Comparison of ENCODE assay signal across 19 mouse cellular contexts in the genomic region with DNA sequence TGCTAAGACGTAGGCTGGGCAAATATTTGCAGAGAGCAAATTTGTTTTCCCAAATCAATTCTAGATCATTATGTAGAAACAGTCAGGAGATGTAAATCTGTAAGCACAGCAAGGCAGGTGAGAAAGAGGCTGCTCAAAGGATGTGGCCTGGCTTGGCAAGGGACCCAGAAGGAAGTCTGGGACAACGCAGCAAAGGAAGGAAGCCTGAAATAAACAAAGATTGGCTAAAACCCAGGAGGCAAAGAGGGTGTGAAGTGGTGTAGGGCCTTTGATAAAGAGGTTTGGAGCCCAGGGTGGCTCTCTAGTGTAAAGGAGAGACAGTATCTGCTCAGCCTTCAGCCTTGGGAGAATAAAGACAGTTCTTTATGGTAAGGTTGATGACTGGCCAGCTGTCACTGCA. TPM values are rescaled to one million over a fixed set of nuclear protein-coding genes. Genes with fewer than 3 reads are reported as not detected.
DNase-seq lines count a peak whose midpoint lies in the region; ATAC-seq and TF ChIP-seq lines count a peak whose summit lies in the region.
"Had no signal": no experiment of that assay in that cellular context is flagged by ENCODE, and none has a peak within 500 bp of the region (broad histone marks: within the 10 kb centered on the region; RNA-seq: fewer than 3 reads in every experiment).

No protein-coding gene starts in this region.

- no peak overlapping the region for H3K4me3 ChIP-seq in heart, adult 2 months
- H3K4me3 ChIP-seq in heart, embryonic 12.5 days = no peak overlapping the region
- H3K4me3 ChIP-seq: forebrain, embryonic 12.5 days; megakaryocyte, embryonic 14.5 days had no signal

- ATAC-seq in heart, embryonic 12.5 days (ENCODE audit: insufficient number of reproducible peaks, low FRiP score) = no peak
- no peak for ATAC-seq in activated CD4-positive, CD25-positive, alpha-beta regulatory T cell, adult 4 months
- ATAC-seq: liver, postnatal 0 days; midbrain, embryonic 16.5 days; Patski had no signal

- 0 out of 2 replicates have a peak, but pooled peaks have one; percentile 7 for TF ChIP-seq EP300 in heart, adult 2 months (IDR thresholded peaks at IDR 0.05; ENCODE audit: insufficient read depth, low read depth, low read length)

- no peak for TF ChIP-seq POLR2A in heart, adult 2 months (IDR thresholded peaks at IDR 0.05; ENCODE audit: insufficient read depth, low read depth, low read length)

- H3K9me3 ChIP-seq in heart, embryonic 12.5 days (replicated peaks) = no peaks in the 10 kb centered on the region
- H3K9me3 ChIP-seq: forebrain, embryonic 12.5 days had no signal

- 30% methylated on average over 2 of the region's 2 CpGs for WGBS in heart, adult 2 months
- WGBS in heart, embryonic 12.5 days = 48% methylated on average over 2 of the region's 2 CpGs

- intact Hi-C loops in heart, adult 2 months (cut with DNase I) = no loop called here

- DNase-seq in heart, adult 2 months = peak in 1 of 2 experiments; percentile 55
- peak; percentile 81 for DNase-seq in 416B (ENCODE audit: low read depth)
- DNase-seq in heart, postnatal 4 days = peak; percentile 26
- DNase-seq in lung, postnatal 10 days = peak; percentile 68
- DNase-seq in frontal cortex, postnatal 10 days (ENCODE audit: low spot score in 2 of 2) = no peak
- DNase-seq: cerebellum, adult 18-20 months; cerebellum, postnatal 36 days; layer of hippocampus, postnatal 36 days; liver; liver, postnatal 0 days; retina, postnatal 1 day; right cerebral cortex, postnatal 4 days; thymus, adult 18-20 months had no signal

- H3K79me2 ChIP-seq in heart, adult 2 months (replicated peaks; ENCODE audit: control insufficient read depth, insufficient read depth, low read length) = no peaks in the 10 kb centered on the region

- no peak overlapping the region for H3K4me2 ChIP-seq in heart, embryonic 12.5 days
- H3K4me2 ChIP-seq: forebrain, embryonic 12.5 days had no signal

- no peak overlapping the region; the same call in 1 of the 2 replicates for H3K27ac ChIP-seq in heart, adult 2 months
- H3K27ac ChIP-seq in heart, embryonic 12.5 days (ENCODE audit: poor library complexity, severe bottlenecking) = no peak overlapping the region
- H3K27ac ChIP-seq: forebrain, embryonic 12.5 days had no signal

- no peak overlapping the region for H3K9ac ChIP-seq in heart, adult 2 months (ENCODE audit: low read depth, low read length)
- H3K9ac ChIP-seq in heart, embryonic 12.5 days = no peak overlapping the region
- H3K9ac ChIP-seq: forebrain, embryonic 12.5 days; liver, postnatal 0 days had no signal

- no peak for TF ChIP-seq CTCF in heart, adult 2 months (IDR thresholded peaks at IDR 0.05)

- 0 out of 2 replicates have a peak, but pooled peaks cover under 1% of the 10 kb centered on the region for H3K36me3 ChIP-seq in heart, adult 2 months (ENCODE audit: control insufficient read depth, insufficient read depth, low read length)
- no peaks in the 10 kb centered on the region for H3K36me3 ChIP-seq in heart, embryonic 12.5 days
- H3K36me3 ChIP-seq: forebrain, embryonic 12.5 days had no signal

- no peaks in the 10 kb centered on the region for H3K27me3 ChIP-seq in heart, adult 2 months (ENCODE audit: control insufficient read depth, insufficient read depth, low read length)
- H3K27me3 ChIP-seq in heart, embryonic 12.5 days (replicated peaks) = no peaks in the 10 kb centered on the region
- H3K27me3 ChIP-seq: forebrain, embryonic 12.5 days; megakaryocyte, embryonic 14.5 days; Patski had no signal

- H3K4me1 ChIP-seq in heart, adult 2 months (ENCODE audit: control insufficient read depth, insufficient read depth, low read length) = peaks cover 3% of the 10 kb centered on the region
- peaks cover 28% of the 10 kb centered on the region for H3K4me1 ChIP-seq in heart, embryonic 12.5 days (replicated peaks)
- H3K4me1 ChIP-seq: forebrain, embryonic 12.5 days had no signal

RNA-seq across cellular contexts. Expression of gene Spred1, which starts 11.9 kb away (rescaled TPM):
- 10 to 100 TPM; 14.0 to 15.6 TPM for total RNA-seq in heart, adult 2 months (2021)
- 3.7 and 7.5 TPM in 2 replicates for polyA plus RNA-seq in heart, adult 2 months (2012; rRNA removed)
- 13.8 and 14.7 TPM in 2 replicates for polyA plus RNA-seq in heart, embryonic 12.5 days (2016; fragmentation: Nextera tagmentation; extraction: Ambion mirVana)
- 10 to 100 TPM; 31.0 to 32.2 TPM for total RNA-seq in heart, postnatal 4 days (2021)
- polyA plus RNA-seq in activated CD4-positive, CD25-positive, alpha-beta regulatory T cell, adult 4 months (2017; shearing (Covaris generic)) = 1 to 10 TPM; 1.8 to 2.2 TPM

Comparison
In these comparisons a context has a peak if more than half of its experiments do, and no peak if none do; other contexts are left out.
1. DNase-seq: peak in 416B (single experiment), heart, postnatal 4 days (single experiment) and lung, postnatal 10 days (single experiment); none in frontal cortex, postnatal 10 days (0 of 2).